Mouse (Mus musculus): ENCODE data around the gene Evi5. TPM values are rescaled to one million over a fixed set of nuclear protein-coding genes. Genes with fewer than 3 reads are reported as not detected.

The Evi5 gene
- polyA plus RNA-seq, 1 experiment: 72.9 TPM

DNA sequence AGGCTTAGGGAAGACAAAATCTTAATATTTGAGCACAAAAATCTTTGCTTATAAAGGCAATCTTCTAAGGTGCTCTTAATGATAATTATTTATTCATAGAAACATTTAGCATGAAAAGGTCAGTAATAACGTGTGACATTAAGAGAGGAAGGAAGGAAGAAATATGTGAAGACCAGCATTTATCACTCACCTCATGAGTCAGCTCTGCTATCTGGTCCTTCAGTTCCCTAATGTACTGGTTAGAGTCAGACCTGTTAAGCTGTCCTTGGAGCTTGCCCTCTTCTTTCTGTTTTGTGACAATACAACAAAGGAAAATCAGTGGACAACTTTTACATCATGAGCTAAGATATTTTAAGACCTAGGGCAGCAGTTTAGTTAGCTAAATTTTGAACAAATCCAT, 110.4 kb downstream of the Evi5 start:
- H3K27ac ChIP-seq (ENCODE audit: insufficient read depth, low read length): no peak overlapping the region
- no peak overlapping the region for H3K9ac ChIP-seq (ENCODE audit: low read depth, poor library complexity, severe bottlenecking)
- H3K4me1 ChIP-seq (ENCODE audit: control insufficient read depth, insufficient read depth, low read length): no peaks in the 10 kb centered on the region
- no peaks in the 10 kb centered on the region for H3K36me3 ChIP-seq (ENCODE audit: control insufficient read depth, insufficient read depth, low read length, poor library complexity, severe bottlenecking)
- H3K27me3 ChIP-seq (ENCODE audit: control insufficient read depth, insufficient read depth, low read length, poor library complexity, severe bottlenecking): no peaks in the 10 kb centered on the region
- peaks cover 4% of the 10 kb centered on the region; the same call in 1 of the 2 replicates for H3K9me3 ChIP-seq (replicated peaks; ENCODE audit: control insufficient read depth, insufficient read depth, low read length, poor library complexity, severe bottlenecking)
- TF ChIP-seq CTCF (IDR thresholded peaks at IDR 0.05; ENCODE audit: low read depth, low read length) (no peak), POLR2A (IDR thresholded peaks at IDR 0.05; ENCODE audit: insufficient read depth, low read length) (no peak), EP300 (IDR thresholded peaks at IDR 0.05; ENCODE audit: insufficient read depth, low read depth, low read length) (no peak)
- no peak overlapping the region for H3K4me3 ChIP-seq (ENCODE audit: low read depth, low read length)

DNA sequence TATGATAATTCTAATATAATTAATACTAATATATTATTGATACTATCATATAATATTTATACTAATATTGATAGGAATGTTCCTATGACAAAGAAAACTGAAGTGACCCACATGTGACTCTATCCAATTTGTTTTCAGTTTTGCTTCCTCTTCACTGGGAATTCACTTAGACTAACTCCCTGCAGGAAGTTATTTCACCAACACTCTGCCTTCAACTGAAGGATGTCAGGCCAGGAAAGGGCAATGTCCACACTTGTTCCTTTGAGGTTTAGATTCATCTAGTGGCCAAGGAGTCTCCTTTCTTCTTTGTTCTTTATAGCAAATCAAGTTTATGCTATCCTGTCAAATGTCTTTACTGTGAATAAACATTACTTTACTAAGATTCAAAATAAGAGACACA, 111.2 kb downstream of the Evi5 start:
- TF ChIP-seq CTCF (IDR thresholded peaks at IDR 0.05; ENCODE audit: low read depth, low read length): no peak
- no peak for TF ChIP-seq EP300 (IDR thresholded peaks at IDR 0.05; ENCODE audit: insufficient read depth, low read depth, low read length)
- TF ChIP-seq POLR2A (IDR thresholded peaks at IDR 0.05; ENCODE audit: insufficient read depth, low read length): no peak

DNA sequence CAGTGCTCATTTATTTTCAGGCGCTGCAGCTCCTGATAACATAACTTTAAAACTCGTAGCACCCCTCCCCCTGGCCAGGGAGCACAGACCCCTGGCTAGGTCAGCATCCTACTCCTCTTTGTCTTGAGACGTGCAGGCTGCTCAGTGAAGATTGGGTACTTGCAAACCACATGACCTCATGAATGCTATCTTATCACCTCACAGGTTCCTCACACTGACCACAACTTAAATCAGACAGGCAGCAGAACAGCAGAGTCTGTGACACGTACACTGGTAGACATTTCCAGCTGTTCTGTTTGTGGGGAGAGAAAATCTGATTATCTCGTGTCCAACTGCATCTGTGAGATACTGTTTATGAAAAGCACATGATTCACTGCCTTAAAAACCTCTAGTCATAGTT, 115.8 kb downstream of the Evi5 start:
- H3K27me3 ChIP-seq (ENCODE audit: control insufficient read depth, insufficient read depth, low read length, poor library complexity, severe bottlenecking): no peaks in the 10 kb centered on the region
- no peak overlapping the region for H3K27ac ChIP-seq (ENCODE audit: insufficient read depth, low read length)
- TF ChIP-seq EP300 (IDR thresholded peaks at IDR 0.05; ENCODE audit: insufficient read depth, low read depth, low read length): no peak
- TF ChIP-seq POLR2A (IDR thresholded peaks at IDR 0.05; ENCODE audit: insufficient read depth, low read length): no peak
- no peak for TF ChIP-seq CTCF (IDR thresholded peaks at IDR 0.05; ENCODE audit: low read depth, low read length)
- no peaks in the 10 kb centered on the region for H3K9me3 ChIP-seq (replicated peaks; ENCODE audit: control insufficient read depth, insufficient read depth, low read length, poor library complexity, severe bottlenecking)
- H3K9ac ChIP-seq (ENCODE audit: low read depth, poor library complexity, severe bottlenecking): no peak overlapping the region
- H3K4me3 ChIP-seq (ENCODE audit: low read depth, low read length): no peak overlapping the region
- H3K4me1 ChIP-seq (ENCODE audit: control insufficient read depth, insufficient read depth, low read length): no peaks in the 10 kb centered on the region
- H3K36me3 ChIP-seq (ENCODE audit: control insufficient read depth, insufficient read depth, low read length, poor library complexity, severe bottlenecking): no peaks in the 10 kb centered on the region

More for the DNA sequence above, 111.2 kb downstream of the Evi5 start:
- peaks cover 4% of the 10 kb centered on the region; the same call in 1 of the 2 replicates for H3K9me3 ChIP-seq (replicated peaks; ENCODE audit: control insufficient read depth, insufficient read depth, low read length, poor library complexity, severe bottlenecking)
- no peak overlapping the region for H3K9ac ChIP-seq (ENCODE audit: low read depth, poor library complexity, severe bottlenecking)
- H3K36me3 ChIP-seq (ENCODE audit: control insufficient read depth, insufficient read depth, low read length, poor library complexity, severe bottlenecking): no peaks in the 10 kb centered on the region
- no peak overlapping the region for H3K27ac ChIP-seq (ENCODE audit: insufficient read depth, low read length)
- no peak overlapping the region for H3K4me3 ChIP-seq (ENCODE audit: low read depth, low read length)
- no peaks in the 10 kb centered on the region for H3K27me3 ChIP-seq (ENCODE audit: control insufficient read depth, insufficient read depth, low read length, poor library complexity, severe bottlenecking)
- no peaks in the 10 kb centered on the region for H3K4me1 ChIP-seq (ENCODE audit: control insufficient read depth, insufficient read depth, low read length)

DNA sequence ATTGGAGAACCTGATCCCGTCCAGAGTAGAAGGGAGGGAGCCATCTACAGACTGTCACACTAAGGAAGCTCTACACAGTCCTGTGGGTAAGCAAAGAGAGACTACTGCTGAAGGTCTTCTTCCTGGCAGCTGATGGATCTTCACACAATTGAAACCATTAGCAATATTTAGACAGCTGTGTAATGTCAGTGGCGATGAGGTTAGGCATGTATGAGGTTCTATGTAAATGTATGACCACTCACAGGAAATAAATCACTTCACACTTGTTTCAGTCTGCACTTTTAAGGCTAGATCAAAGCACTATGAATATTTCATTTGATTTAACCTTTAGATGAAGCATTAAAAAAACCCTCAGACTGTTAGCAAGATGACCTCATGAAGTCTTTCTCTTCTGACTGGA, 118.8 kb downstream of the Evi5 start:
- H3K9ac ChIP-seq (ENCODE audit: low read depth, poor library complexity, severe bottlenecking): no peak overlapping the region
- H3K36me3 ChIP-seq (ENCODE audit: control insufficient read depth, insufficient read depth, low read length, poor library complexity, severe bottlenecking): no peaks in the 10 kb centered on the region
- no peaks in the 10 kb centered on the region for H3K9me3 ChIP-seq (replicated peaks; ENCODE audit: control insufficient read depth, insufficient read depth, low read length, poor library complexity, severe bottlenecking)
- no peaks in the 10 kb centered on the region for H3K4me1 ChIP-seq (ENCODE audit: control insufficient read depth, insufficient read depth, low read length)
- no peak overlapping the region for H3K4me3 ChIP-seq (ENCODE audit: low read depth, low read length)
- H3K27me3 ChIP-seq (ENCODE audit: control insufficient read depth, insufficient read depth, low read length, poor library complexity, severe bottlenecking): no peaks in the 10 kb centered on the region
- TF ChIP-seq EP300 (IDR thresholded peaks at IDR 0.05; ENCODE audit: insufficient read depth, low read depth, low read length) (no peak), POLR2A (IDR thresholded peaks at IDR 0.05; ENCODE audit: insufficient read depth, low read length) (no peak), CTCF (IDR thresholded peaks at IDR 0.05; ENCODE audit: low read depth, low read length) (no peak)
- no peak overlapping the region for H3K27ac ChIP-seq (ENCODE audit: insufficient read depth, low read length)

DNA sequence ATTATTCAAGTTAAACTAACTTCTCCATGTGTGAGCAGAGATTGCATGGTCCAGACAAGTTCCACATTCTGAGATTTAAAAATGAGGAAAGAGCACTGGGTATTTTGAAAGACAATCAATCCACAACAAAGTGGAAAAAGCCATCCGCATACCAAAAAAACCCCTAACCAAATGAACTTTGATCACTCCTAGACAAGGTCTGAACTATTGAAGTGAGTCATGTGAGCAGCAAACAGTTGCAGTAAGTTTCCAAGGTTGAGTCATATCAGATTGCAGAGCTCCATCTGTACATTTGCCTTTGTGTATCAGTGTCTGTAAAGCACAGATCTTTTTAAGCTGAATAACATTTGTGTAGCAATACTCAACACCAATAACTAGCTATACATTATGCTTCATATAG, 120.2 kb downstream of the Evi5 start:
- no peak for TF ChIP-seq POLR2A (IDR thresholded peaks at IDR 0.05; ENCODE audit: insufficient read depth, low read length)
- TF ChIP-seq CTCF (IDR thresholded peaks at IDR 0.05; ENCODE audit: low read depth, low read length): no peak
- TF ChIP-seq EP300 (IDR thresholded peaks at IDR 0.05; ENCODE audit: insufficient read depth, low read depth, low read length): no peak
- Histone ChIP-seq H3K4me1 (ENCODE audit: control insufficient read depth, insufficient read depth, low read length) (no peaks in the 10 kb centered on the region), H3K9ac (ENCODE audit: low read depth, poor library complexity, severe bottlenecking) (no peak overlapping the region), H3K4me3 (ENCODE audit: low read depth, low read length) (no peak overlapping the region), H3K9me3 (replicated peaks; ENCODE audit: control insufficient read depth, insufficient read depth, low read length, poor library complexity, severe bottlenecking) (no peaks in the 10 kb centered on the region), H3K27ac (ENCODE audit: insufficient read depth, low read length) (no peak overlapping the region), H3K27me3 (ENCODE audit: control insufficient read depth, insufficient read depth, low read length, poor library complexity, severe bottlenecking) (no peaks in the 10 kb centered on the region), H3K36me3 (ENCODE audit: control insufficient read depth, insufficient read depth, low read length, poor library complexity, severe bottlenecking) (no peaks in the 10 kb centered on the region)

DNA sequence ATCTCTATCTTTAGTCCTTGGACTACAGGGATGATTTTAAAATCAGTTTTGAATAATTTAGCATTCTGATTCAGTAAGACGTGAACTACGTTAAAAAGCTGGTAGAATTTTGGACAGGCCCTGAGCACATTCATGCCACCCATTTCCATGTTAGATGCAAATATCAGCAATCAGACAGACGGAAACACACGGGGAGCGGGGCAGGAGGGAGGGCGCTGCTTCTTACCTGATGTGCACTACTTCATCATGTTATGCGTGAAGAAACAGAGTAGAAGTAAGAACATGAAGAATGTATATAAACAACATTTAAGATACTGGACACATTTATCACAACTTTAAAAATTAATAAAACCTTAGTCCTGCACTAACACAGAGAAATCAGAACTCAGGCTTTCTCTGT, 121.3 kb downstream of the Evi5 start:
- TF ChIP-seq EP300 (IDR thresholded peaks at IDR 0.05; ENCODE audit: insufficient read depth, low read depth, low read length) (no peak), CTCF (IDR thresholded peaks at IDR 0.05; ENCODE audit: low read depth, low read length) (no peak), POLR2A (IDR thresholded peaks at IDR 0.05; ENCODE audit: insufficient read depth, low read length) (no peak)
- no peak overlapping the region for H3K4me3 ChIP-seq (ENCODE audit: low read depth, low read length)
- H3K36me3 ChIP-seq (ENCODE audit: control insufficient read depth, insufficient read depth, low read length, poor library complexity, severe bottlenecking): no peaks in the 10 kb centered on the region
- no peaks in the 10 kb centered on the region for H3K9me3 ChIP-seq (replicated peaks; ENCODE audit: control insufficient read depth, insufficient read depth, low read length, poor library complexity, severe bottlenecking)
- H3K27me3 ChIP-seq (ENCODE audit: control insufficient read depth, insufficient read depth, low read length, poor library complexity, severe bottlenecking): no peaks in the 10 kb centered on the region
- no peak overlapping the region for H3K27ac ChIP-seq (ENCODE audit: insufficient read depth, low read length)
- H3K9ac ChIP-seq (ENCODE audit: low read depth, poor library complexity, severe bottlenecking): no peak overlapping the region
- H3K4me1 ChIP-seq (ENCODE audit: control insufficient read depth, insufficient read depth, low read length): no peaks in the 10 kb centered on the region
